Mouse (Mus musculus): ENCODE results near the gene Pnck. TPM values are rescaled to one million over a fixed set of nuclear protein-coding genes. Genes with fewer than 3 reads are reported as not detected.

Gene Pnck
- total and polyA plus RNA-seq, 3 experiments: 6.5 to 15.8 (median 8.0) TPM

DNA sequence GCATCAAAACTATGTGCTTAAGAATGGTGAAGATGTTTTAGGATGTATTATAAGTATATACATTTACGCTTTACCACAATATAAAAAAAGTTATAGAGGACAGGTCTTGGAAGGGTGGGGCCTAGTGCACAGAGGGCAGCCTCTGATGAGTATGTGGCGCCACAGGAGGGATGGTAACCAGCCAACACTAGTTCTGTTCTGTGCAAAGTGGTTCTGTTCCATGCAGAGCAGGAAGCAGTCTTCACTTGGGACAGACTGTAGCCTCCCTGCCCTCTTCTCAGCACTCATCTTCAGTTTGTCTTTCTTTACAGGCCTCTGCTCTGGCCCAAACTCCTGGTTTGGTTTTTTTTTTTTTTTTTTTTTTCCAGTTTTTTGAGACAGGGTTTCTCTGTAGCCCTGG is 24.2 kb upstream of the Pnck start:
- peaks cover 6% of the 10 kb centered on the region for H3K4me1 ChIP-seq (ENCODE audit: control insufficient read depth, insufficient read depth, low read length)
- peaks cover 6% of the 10 kb centered on the region; the same call in 1 of the 2 replicates for H3K36me3 ChIP-seq (ENCODE audit: control insufficient read depth, insufficient read depth, low read length)
- no peak overlapping the region for H3K27ac ChIP-seq
- H3K4me3 ChIP-seq: no peak overlapping the region
- no peaks in the 10 kb centered on the region for H3K27me3 ChIP-seq (ENCODE audit: control insufficient read depth, insufficient read depth, low read length)
- TF ChIP-seq CTCF (IDR thresholded peaks at IDR 0.05): no peak
- TF ChIP-seq EP300 (IDR thresholded peaks at IDR 0.05; ENCODE audit: insufficient read depth, low read depth, low read length): no peak
- TF ChIP-seq POLR2A (IDR thresholded peaks at IDR 0.05; ENCODE audit: insufficient read depth, low read depth, low read length): no peak
- no peaks in the 10 kb centered on the region for H3K79me2 ChIP-seq (replicated peaks; ENCODE audit: control insufficient read depth, insufficient read depth, low read length)
- intact Hi-C loops (cut with DNase I): no loop called here
- DNase-seq: no peak
- 85% methylated on average over 2 of the region's 2 CpGs for WGBS
- H3K9ac ChIP-seq (ENCODE audit: low read depth, low read length): no peak overlapping the region

DNA sequence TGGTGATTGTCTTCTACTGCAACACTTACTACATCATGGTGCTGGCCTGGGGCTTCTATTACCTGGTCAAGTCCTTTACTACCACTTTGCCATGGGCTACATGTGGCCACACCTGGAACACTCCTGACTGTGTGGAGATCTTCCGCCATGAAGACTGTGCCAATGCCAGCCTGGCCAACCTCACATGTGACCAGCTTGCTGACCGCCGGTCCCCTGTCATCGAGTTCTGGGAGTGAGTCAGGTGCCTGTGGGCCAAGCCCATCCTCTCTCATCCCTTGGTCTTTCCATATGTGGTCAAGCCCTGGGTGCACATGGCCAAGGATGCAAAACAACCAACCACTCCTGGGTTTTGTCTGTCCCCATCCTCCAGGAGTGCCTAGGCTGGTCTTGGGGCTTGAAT is 16.8 kb upstream of the Pnck start:
- TF ChIP-seq CTCF (IDR thresholded peaks at IDR 0.05) (no peak), EP300 (IDR thresholded peaks at IDR 0.05; ENCODE audit: insufficient read depth, low read depth, low read length) (no peak), POLR2A (IDR thresholded peaks at IDR 0.05; ENCODE audit: insufficient read depth, low read depth, low read length) (no peak)
- no peak for DNase-seq
- intact Hi-C loops (cut with DNase I): no loop called here
- Histone ChIP-seq H3K9ac (ENCODE audit: low read depth, low read length) (no peak overlapping the region), H3K4me3 (no peak overlapping the region), H3K36me3 (ENCODE audit: control insufficient read depth, insufficient read depth, low read length) (peaks cover 2% of the 10 kb centered on the region; the same call in 1 of the 2 replicates), H3K27me3 (ENCODE audit: control insufficient read depth, insufficient read depth, low read length) (no peaks in the 10 kb centered on the region), H3K4me1 (ENCODE audit: control insufficient read depth, insufficient read depth, low read length) (peaks cover 4% of the 10 kb centered on the region), H3K79me2 (replicated peaks; ENCODE audit: control insufficient read depth, insufficient read depth, low read length) (no peaks in the 10 kb centered on the region), H3K27ac (no peak overlapping the region)
- WGBS: 83% methylated on average over 4 of the region's 4 CpGs

DNA sequence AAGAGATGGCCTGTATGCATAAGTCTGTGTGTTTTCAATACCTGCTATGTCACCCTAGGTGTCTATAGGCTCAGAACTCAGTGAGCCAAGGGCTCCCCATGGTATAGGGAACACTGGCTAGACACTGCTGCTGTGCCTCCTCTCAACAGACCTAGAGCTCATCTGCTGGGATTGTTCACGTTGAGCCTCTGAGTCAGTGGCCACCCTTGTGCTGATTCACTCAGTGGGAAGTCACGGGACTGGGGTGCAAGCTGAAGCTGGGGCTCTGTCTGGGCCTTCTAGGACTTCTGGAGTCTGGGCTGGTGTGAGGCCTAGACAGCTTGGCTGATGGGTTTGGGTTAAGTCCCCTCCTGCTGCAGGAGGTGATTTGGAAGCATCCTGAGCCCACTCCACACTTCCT is 15.3 kb upstream of the Pnck start:
- peak overlapping the region; percentile 95; the same call in 1 of the 2 replicates for H3K9ac ChIP-seq (ENCODE audit: low read depth, low read length)

DNA sequence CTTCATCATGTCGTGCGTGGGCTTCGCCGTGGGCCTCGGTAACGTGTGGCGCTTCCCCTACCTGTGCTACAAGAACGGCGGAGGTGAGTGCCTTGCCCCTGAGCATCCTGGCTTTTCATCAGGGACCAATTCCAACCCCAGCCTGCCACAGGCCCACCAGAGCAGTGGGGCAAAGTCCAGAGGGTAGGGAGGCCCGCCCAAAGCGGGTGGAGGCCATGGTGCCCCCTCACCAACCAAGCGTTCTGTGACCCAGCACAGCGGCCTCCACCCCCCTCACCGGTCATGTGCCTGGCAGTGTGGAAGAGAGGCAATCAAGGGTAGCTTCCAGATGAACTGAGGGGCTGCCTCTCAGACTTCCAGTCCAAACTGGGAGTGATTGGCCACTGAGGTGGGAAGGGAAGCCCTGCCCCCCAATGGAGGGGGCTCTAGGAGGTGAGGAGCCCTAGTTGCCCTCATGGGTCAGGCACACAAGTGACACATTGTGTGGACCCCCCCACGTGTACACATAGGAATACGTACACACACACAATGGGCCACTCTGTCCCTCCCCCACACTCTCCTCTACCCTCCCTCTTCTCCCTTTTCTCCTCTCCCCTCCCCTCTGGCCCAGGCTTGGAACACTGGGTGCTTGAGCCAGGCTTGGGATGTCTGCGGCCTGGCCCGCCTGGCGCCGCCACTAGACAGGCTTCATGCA is 14.2 kb upstream of the Pnck start:
- H3K27ac ChIP-seq: peak overlapping the region; percentile 90
- no peaks in the 10 kb centered on the region for H3K27me3 ChIP-seq (ENCODE audit: control insufficient read depth, insufficient read depth, low read length)
- peaks cover 2% of the 10 kb centered on the region; the same call in 1 of the 2 replicates for H3K36me3 ChIP-seq (ENCODE audit: control insufficient read depth, insufficient read depth, low read length)
- no peaks in the 10 kb centered on the region for H3K79me2 ChIP-seq (replicated peaks; ENCODE audit: control insufficient read depth, insufficient read depth, low read length)
- H3K4me3 ChIP-seq: peak overlapping the region; percentile 57
- intact Hi-C loops (cut with DNase I): loop anchor here (2.0 to 5.0 kb wide), 4 partner anchors 17 to 273 kb away; partner anchors contain the start of genes Abcd1, Bcap31, Idh3g and Ssr4
- H3K4me1 ChIP-seq (ENCODE audit: control insufficient read depth, insufficient read depth, low read length): peaks cover 4% of the 10 kb centered on the region
- DNase-seq: peak; percentile 41 to 46
- WGBS: 36% methylated on average over 20 of the region's 20 CpGs
- TF ChIP-seq CTCF (IDR thresholded peaks at IDR 0.05) (no peak), EP300 (IDR thresholded peaks at IDR 0.05; ENCODE audit: insufficient read depth, low read depth, low read length) (no peak), POLR2A (IDR thresholded peaks at IDR 0.05; ENCODE audit: insufficient read depth, low read depth, low read length) (no peak; the same call in 1 of the 2 replicates)
- H3K9ac ChIP-seq (ENCODE audit: low read depth, low read length): peak overlapping the region; percentile 95

More for the DNA sequence above, 15.3 kb upstream of the Pnck start:
- intact Hi-C loops (cut with DNase I): loop anchor here (2.0 kb wide), 1 partner anchor 16 kb away; no protein-coding TSS in a partner anchor
- Histone ChIP-seq H3K79me2 (replicated peaks; ENCODE audit: control insufficient read depth, insufficient read depth, low read length) (no peaks in the 10 kb centered on the region), H3K27me3 (ENCODE audit: control insufficient read depth, insufficient read depth, low read length) (no peaks in the 10 kb centered on the region), H3K27ac (no peak overlapping the region; the same call in 1 of the 2 replicates), H3K36me3 (ENCODE audit: control insufficient read depth, insufficient read depth, low read length) (peaks cover 2% of the 10 kb centered on the region; the same call in 1 of the 2 replicates), H3K4me1 (ENCODE audit: control insufficient read depth, insufficient read depth, low read length) (peaks cover 4% of the 10 kb centered on the region), H3K4me3 (peak overlapping the region; percentile 57; the same call in 1 of the 2 replicates)
- 46% methylated on average over 2 of the region's 2 CpGs for WGBS
- no peak for DNase-seq
- TF ChIP-seq EP300 (IDR thresholded peaks at IDR 0.05; ENCODE audit: insufficient read depth, low read depth, low read length) (no peak), CTCF (IDR thresholded peaks at IDR 0.05) (no peak), POLR2A (IDR thresholded peaks at IDR 0.05; ENCODE audit: insufficient read depth, low read depth, low read length) (no peak)

DNA sequence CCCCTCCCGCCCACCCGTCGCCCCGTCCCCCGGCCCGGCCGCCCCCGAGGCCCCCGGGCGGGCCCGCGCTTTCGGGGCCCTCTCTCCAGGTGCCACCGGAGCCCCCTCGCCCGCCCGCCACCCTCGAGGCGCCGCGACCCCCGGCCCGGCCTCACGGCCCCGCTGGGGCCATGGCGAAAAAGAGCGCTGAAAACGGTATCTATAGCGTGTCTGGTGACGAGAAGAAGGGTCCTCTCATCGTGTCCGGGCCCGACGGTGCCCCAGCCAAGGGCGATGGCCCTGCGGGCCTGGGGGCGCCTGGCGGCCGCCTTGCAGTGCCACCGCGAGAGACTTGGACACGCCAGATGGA is 13.7 kb upstream of the Pnck start:
- H3K27me3 ChIP-seq (ENCODE audit: control insufficient read depth, insufficient read depth, low read length): no peaks in the 10 kb centered on the region
- H3K36me3 ChIP-seq (ENCODE audit: control insufficient read depth, insufficient read depth, low read length): peaks cover 2% of the 10 kb centered on the region; the same call in 1 of the 2 replicates
- H3K4me3 ChIP-seq: peak overlapping the region; percentile 57
- peak overlapping the region; percentile 90 for H3K27ac ChIP-seq
- no peak for TF ChIP-seq CTCF (IDR thresholded peaks at IDR 0.05)
- TF ChIP-seq POLR2A (IDR thresholded peaks at IDR 0.05; ENCODE audit: insufficient read depth, low read depth, low read length): no peak
- TF ChIP-seq EP300 (IDR thresholded peaks at IDR 0.05; ENCODE audit: insufficient read depth, low read depth, low read length): no peak
- intact Hi-C loops (cut with DNase I): loop anchor here (2.0 to 5.0 kb wide), 3 partner anchors 43 to 274 kb away; partner anchors contain the start of genes Abcd1, Bcap31, Idh3g and Ssr4
- no peak for DNase-seq
- 18% methylated on average over 35 of the region's 42 CpGs for WGBS
- no peaks in the 10 kb centered on the region for H3K79me2 ChIP-seq (replicated peaks; ENCODE audit: control insufficient read depth, insufficient read depth, low read length)
- peak overlapping the region; percentile 95 for H3K9ac ChIP-seq (ENCODE audit: low read depth, low read length)
- peaks cover 4% of the 10 kb centered on the region for H3K4me1 ChIP-seq (ENCODE audit: control insufficient read depth, insufficient read depth, low read length)

Data from heart, adult 2 months (tissue).